Mouse (Mus musculus): Measurements from ENCODE around the gene Trp53bp1.

DNA sequence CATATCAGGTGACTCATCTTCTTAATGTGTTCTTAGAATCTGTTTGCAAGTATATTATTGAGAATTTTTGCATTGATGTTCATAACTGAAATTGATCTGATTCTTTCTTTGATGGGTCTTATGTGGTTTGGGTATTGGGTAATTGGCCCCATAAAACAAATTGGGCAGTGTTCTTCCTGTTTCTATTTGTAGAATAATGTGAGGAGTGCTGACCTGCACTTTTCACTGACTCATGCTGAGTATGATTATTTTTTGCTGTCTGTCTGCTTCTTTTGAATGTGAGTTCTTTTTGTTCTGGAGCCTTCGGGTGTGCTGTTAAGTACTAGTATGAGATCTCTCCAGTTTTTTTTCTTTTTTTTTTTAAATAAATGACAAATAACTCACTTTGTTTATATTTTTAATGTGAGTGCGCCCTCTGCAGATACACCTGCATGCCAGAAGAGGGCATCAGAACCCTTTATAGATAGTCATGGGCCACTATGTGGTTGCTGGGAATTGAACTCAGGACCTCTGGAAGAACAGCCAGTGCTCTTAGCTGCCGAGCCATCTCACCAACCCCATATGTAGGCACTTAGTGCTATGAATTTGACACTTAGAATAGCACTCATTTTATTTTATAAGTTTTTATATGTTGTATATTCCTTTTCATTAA lies 92.3 kb downstream of the Trp53bp1 start:
- no peak for TF ChIP-seq EP300 (IDR thresholded peaks at IDR 0.05; ENCODE audit: low read depth)
- no peak for TF ChIP-seq CTCF (IDR thresholded peaks at IDR 0.05; ENCODE audit: low read depth)
